In genomic region chrX:152015752-152016150, GRCm38 (mm10) we compare ENCODE assay signal across 8 mouse cellular contexts. TPM values are rescaled to one million over a fixed set of nuclear protein-coding genes. Genes with fewer than 3 reads are reported as not detected.
DNase-seq lines count a peak whose midpoint lies in the region; ATAC-seq and TF ChIP-seq lines count a peak whose summit lies in the region.

No protein-coding gene starts in this region.

- intact Hi-C loops in gastrocnemius, adult 2 months (cut with DNase I) = loop anchor here (10.0 kb wide), 2 partner anchors 129 to 211 kb away; partner anchors contain the start of genes Huwe1 and Iqsec2

- no peak for TF ChIP-seq EP300 in liver, postnatal 0 days (IDR thresholded peaks at IDR 0.05; ENCODE audit: low read depth)

- H3ac ChIP-seq in C2C12 (ENCODE audit: control insufficient read depth, insufficient read length, low read depth) = peak overlapping the region; percentile 77

- H3K9ac ChIP-seq in forebrain, embryonic 14.5 days (ENCODE audit: low read length) = peak overlapping the region; percentile 63
- peak overlapping the region; percentile 74 for H3K9ac ChIP-seq in liver, postnatal 0 days (replicated peaks)

- H3K36me3 ChIP-seq in C2C12 (ENCODE audit: control insufficient read depth, insufficient read depth) = no peaks in the 10 kb centered on the region
- no peaks in the 10 kb centered on the region for H3K36me3 ChIP-seq in forebrain, embryonic 14.5 days (ENCODE audit: control insufficient read depth, insufficient read depth, low read length)
- no peaks in the 10 kb centered on the region for H3K36me3 ChIP-seq in liver, postnatal 0 days (replicated peaks; ENCODE audit: insufficient read depth, low read length)

- peak overlapping the region; percentile 92 for H3K27ac ChIP-seq in gastrocnemius, adult 2 months
- H3K27ac ChIP-seq in forebrain, embryonic 14.5 days (ENCODE audit: low read depth, low read length) = peak overlapping the region; percentile 82
- H3K27ac ChIP-seq in liver, postnatal 0 days (ENCODE audit: low read depth) = peak overlapping the region; percentile 89

- no peaks in the 10 kb centered on the region for H3K9me3 ChIP-seq in forebrain, embryonic 14.5 days (replicated peaks; ENCODE audit: control insufficient read depth, low read length)
- H3K9me3 ChIP-seq in liver, postnatal 0 days (ENCODE audit: low read length) = no peaks in the 10 kb centered on the region

- DNase-seq in gastrocnemius, adult 2 months = no peak
- DNase-seq in gastrocnemius, adult 18-20 months (ENCODE audit: low spot score) = no peak
- DNase-seq in forebrain, embryonic 14.5 days (ENCODE audit: low spot score) = peak; percentile 32
- DNase-seq in liver, postnatal 0 days = no peak
- no peak for DNase-seq in cerebellum, postnatal 10 days
- DNase-seq in testis, postnatal 14 days (ENCODE audit: low spot score) = no peak

- peak; percentile 28; the same call in 1 of the 2 replicates for TF ChIP-seq CTCF in gastrocnemius, adult 2 months (IDR thresholded peaks at IDR 0.05)
- no peak for TF ChIP-seq CTCF in C2C12 (IDR thresholded peaks at IDR 0.05; ENCODE audit: control insufficient read depth, insufficient read depth, insufficient read length)
- peak; percentile 26; the same call in 1 of the 2 replicates for TF ChIP-seq CTCF in liver, postnatal 0 days (IDR thresholded peaks at IDR 0.05; ENCODE audit: low read depth)

- 20% methylated on average over 11 of the region's 11 CpGs for WGBS in forebrain, embryonic 14.5 days
- 20% methylated on average over 11 of the region's 11 CpGs for WGBS in liver, postnatal 0 days (ENCODE audit: insufficient replicate concordance)

- no peaks in the 10 kb centered on the region for H3K27me3 ChIP-seq in C2C12 (ENCODE audit: control insufficient read depth, insufficient read depth, insufficient read length)
- 0 out of 2 replicates have a peak, but pooled peaks cover 3% of the 10 kb centered on the region for H3K27me3 ChIP-seq in forebrain, embryonic 14.5 days (replicated peaks; ENCODE audit: control insufficient read depth, insufficient read depth, low read length)
- H3K27me3 ChIP-seq in liver, postnatal 0 days (ENCODE audit: insufficient read depth, low read length) = no peaks in the 10 kb centered on the region

- no peak for ATAC-seq in forebrain, embryonic 14.5 days
- peak; percentile 8; the same call in 1 of the 2 replicates for ATAC-seq in liver, postnatal 0 days
- no peak for ATAC-seq in activated CD4-positive, CD25-positive, alpha-beta regulatory T cell, adult 4 months

- H3K4me2 ChIP-seq in forebrain, embryonic 14.5 days (ENCODE audit: low read length) = peak overlapping the region; percentile 52
- H3K4me2 ChIP-seq in liver, postnatal 0 days (ENCODE audit: low read depth, low read length) = peak overlapping the region; percentile 81

- H3K79me3 ChIP-seq in C2C12 (ENCODE audit: low read depth) = peaks cover 39% of the 10 kb centered on the region

- H3K4me3 ChIP-seq in gastrocnemius, adult 2 months = peak overlapping the region; percentile 77
- H3K4me3 ChIP-seq in C2C12 (ENCODE audit: insufficient read depth, poor library complexity, severe bottlenecking) = peak overlapping the region; percentile 53
- peak overlapping the region; percentile 49 for H3K4me3 ChIP-seq in forebrain, embryonic 14.5 days (ENCODE audit: low read depth, low read length)
- H3K4me3 ChIP-seq in liver, postnatal 0 days (ENCODE audit: low read depth, low read length) = peak overlapping the region; percentile 62

- H3K4me1 ChIP-seq in forebrain, embryonic 14.5 days (ENCODE audit: control insufficient read depth, insufficient read depth, low read length) = no peaks in the 10 kb centered on the region
- H3K4me1 ChIP-seq in liver, postnatal 0 days (ENCODE audit: insufficient read depth) = no peaks in the 10 kb centered on the region

- H3K79me2 ChIP-seq in C2C12 (ENCODE audit: control insufficient read depth, insufficient read depth) = peaks cover 49% of the 10 kb centered on the region

TF ChIP-seq in C2C12, 6 proteins besides CTCF, POLR2A, EP300 and RAD21:
- TF ChIP-seq MYOD1 (IDR thresholded peaks at IDR 0.05; ENCODE audit: control insufficient read depth, insufficient read length, low read depth) (no peak), MAX (IDR thresholded peaks at IDR 0.05) (no peak), USF1 (IDR thresholded peaks at IDR 0.05; ENCODE audit: low read depth) (no peak)

RNA-seq across cellular contexts. Expression of gene Ribc1, which starts 0.3 kb away (rescaled TPM):
- total RNA-seq in gastrocnemius, adult 2 months (2021) = under 1 TPM; 0.31 to 0.43 TPM
- under 1 TPM; 0.24 to 0.73 TPM for total RNA-seq in gastrocnemius, adult 18-20 months (2021)
- 0.71 TPM for polyA plus RNA-seq in C2C12 (2012; fragmentation: generic; extraction: Trizol)
- polyA plus RNA-seq in forebrain, embryonic 14.5 days (2014; fragmentation: Nextera tagmentation; extraction: Ambion mirVana) = 3.3 and 3.4 TPM in 2 replicates
- 1.8 and 1.9 TPM in 2 replicates for polyA plus RNA-seq in liver, postnatal 0 days (2015; fragmentation: Nextera tagmentation; extraction: Ambion mirVana)
- under 1 TPM; 0.52 to 0.85 TPM for polyA plus RNA-seq in activated CD4-positive, CD25-positive, alpha-beta regulatory T cell, adult 4 months (2017; shearing (Covaris generic))

RNA-seq across cellular contexts. Expression of gene Smc1a, which starts 0.5 kb away (rescaled TPM):
- total RNA-seq in gastrocnemius, adult 2 months (2021) = 10 to 100 TPM; 18.9 to 20.5 TPM
- 10 to 100 TPM; 14.7 to 15.6 TPM for total RNA-seq in gastrocnemius, adult 18-20 months (2021)
- polyA plus RNA-seq in C2C12 (2012; fragmentation: generic; extraction: Trizol) = 23.0 TPM
- 84.0 and 86.1 TPM in 2 replicates for polyA plus RNA-seq in forebrain, embryonic 14.5 days (2014; fragmentation: Nextera tagmentation; extraction: Ambion mirVana)
- 31.3 and 34.0 TPM in 2 replicates for polyA plus RNA-seq in liver, postnatal 0 days (2015; fragmentation: Nextera tagmentation; extraction: Ambion mirVana)
- polyA plus RNA-seq in activated CD4-positive, CD25-positive, alpha-beta regulatory T cell, adult 4 months (2017; shearing (Covaris generic)) = 10 to 100 TPM; 91.4 to 94.0 TPM

RNA-seq across cellular contexts. Expression of gene Hsd17b10, which starts 14.1 kb away (rescaled TPM):
- 100 to 1,000 TPM in 1 of 2 experiments, 10 to 100 TPM in 1; 78.0 to 122 TPM for total RNA-seq in gastrocnemius, adult 2 months (2021)
- 100 to 1,000 TPM in 1 of 2 experiments, 10 to 100 TPM in 1; 87.1 to 105 TPM for total RNA-seq in gastrocnemius, adult 18-20 months (2021)
- polyA plus RNA-seq in C2C12 (2012; fragmentation: generic; extraction: Trizol) = 119 TPM
- polyA plus RNA-seq in forebrain, embryonic 14.5 days (2014; fragmentation: Nextera tagmentation; extraction: Ambion mirVana) = 136 and 151 TPM in 2 replicates
- 197 and 223 TPM in 2 replicates for polyA plus RNA-seq in liver, postnatal 0 days (2015; fragmentation: Nextera tagmentation; extraction: Ambion mirVana)
- 100 to 1,000 TPM; 116 to 147 TPM for polyA plus RNA-seq in activated CD4-positive, CD25-positive, alpha-beta regulatory T cell, adult 4 months (2017; shearing (Covaris generic))
